Mouse (Mus musculus) heart, embryonic 16.5 days (tissue): ENCODE measurements at regions not wholly inside any gene's neighbourhood (a gene's known extent, or its start where the extent isn't known, plus 50 kb on each side); places are given as distances from the start of the nearest gene placed in this dataset.

Source experiments
- ATAC-seq: fragments of 200-750 bp; cut with Nextera tagmentation; replicated peaks from 2 replicates; pipeline ENCODE4 v1.8.0; 2017; ENCODE audit warnings: moderate number of reproducible peaks; ENCODE audit not compliant: insufficient read depth, low FRiP score; ENCODE audit errors: extremely low read depth
- H3K27ac ChIP-seq: fragments of 300-500 bp; sonication (generic); 2 replicates; pipeline ENCODE4 v1.5.1; 2014; ENCODE audit warnings: mild to moderate bottlenecking, low read length, control low read depth, moderate library complexity
- H3K27me3 ChIP-seq: fragments of 300-500 bp; sonication (generic); 2 replicates; pipeline ENCODE4 v1.6.1; 2014; ENCODE audit warnings: low read length, mixed read lengths; ENCODE audit not compliant: control insufficient read depth, insufficient read depth
- H3K36me3 ChIP-seq: fragments of 300-500 bp; sonication (generic); 2 replicates; pipeline ENCODE4 v1.6.1; 2014; ENCODE audit not compliant: control insufficient read depth, insufficient read depth
- H3K4me1 ChIP-seq: fragments of 300-500 bp; sonication (generic); 2 replicates; pipeline ENCODE4 v1.6.1; 2014; ENCODE audit warnings: low read length, mixed read lengths; ENCODE audit not compliant: control insufficient read depth, insufficient read depth
- H3K4me2 ChIP-seq: fragments of 300-500 bp; sonication (generic); 2 replicates; pipeline ENCODE4 v1.6.1; 2014; ENCODE audit warnings: low read depth, mild to moderate bottlenecking, control low read depth, low read length
- H3K4me3 ChIP-seq: fragments of 300-500 bp; sonication (generic); 2 replicates; pipeline ENCODE4 v1.5.1; 2014; ENCODE audit warnings: mild to moderate bottlenecking, control low read depth, low read length
- H3K9ac ChIP-seq: fragments of 300-500 bp; sonication (generic); 2 replicates; pipeline ENCODE4 v1.6.1; 2014; ENCODE audit warnings: low read length, control low read depth
- H3K9me3 ChIP-seq: fragments of 300-500 bp; sonication (generic); replicated peaks from 2 replicates; pipeline ENCODE4 v1.6.1; 2016; ENCODE audit warnings: low read length; ENCODE audit not compliant: control insufficient read depth
- WGBS: fragments of 180-500 bp; shearing (Covaris S2); extraction: QIAGEN DNeasy Blood & Tissue Kit; methylation state at CpG from one replicate; pipeline ENCODE4 v1.1.7; 2014; 5-methylcytosine and 5-hydroxymethylcytosine counted together

DNA sequence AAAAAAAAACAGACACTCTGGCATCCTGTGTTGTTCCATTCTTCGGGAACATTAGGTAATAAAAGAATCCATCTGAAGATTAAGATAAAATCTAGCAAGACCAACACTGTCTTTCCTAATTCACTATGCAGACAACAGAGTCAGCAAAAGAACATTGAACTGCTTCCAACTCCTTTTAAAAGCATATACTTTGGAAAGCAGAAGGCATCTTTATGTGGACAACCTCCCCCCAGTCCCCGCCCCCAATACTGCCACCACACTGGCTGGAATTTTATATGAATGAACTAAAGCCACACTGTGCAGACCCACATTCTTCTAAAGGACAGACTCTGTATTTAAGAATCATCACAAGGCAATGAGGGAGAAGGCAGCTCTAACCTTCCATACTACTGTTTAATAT is 176.7 kb upstream of the Sema3a start:
- no peak overlapping the region for H3K4me3 ChIP-seq
- H3K4me1 ChIP-seq: no peaks in the 10 kb centered on the region
- WGBS: 65% methylated on average over 2 of the region's 2 CpGs
- no peak overlapping the region for H3K27ac ChIP-seq
- H3K9ac ChIP-seq: no peak overlapping the region
- no peak for ATAC-seq
- H3K36me3 ChIP-seq: no peaks in the 10 kb centered on the region
- no peak overlapping the region for H3K4me2 ChIP-seq
- H3K27me3 ChIP-seq: no peaks in the 10 kb centered on the region
- no peaks in the 10 kb centered on the region for H3K9me3 ChIP-seq

DNA sequence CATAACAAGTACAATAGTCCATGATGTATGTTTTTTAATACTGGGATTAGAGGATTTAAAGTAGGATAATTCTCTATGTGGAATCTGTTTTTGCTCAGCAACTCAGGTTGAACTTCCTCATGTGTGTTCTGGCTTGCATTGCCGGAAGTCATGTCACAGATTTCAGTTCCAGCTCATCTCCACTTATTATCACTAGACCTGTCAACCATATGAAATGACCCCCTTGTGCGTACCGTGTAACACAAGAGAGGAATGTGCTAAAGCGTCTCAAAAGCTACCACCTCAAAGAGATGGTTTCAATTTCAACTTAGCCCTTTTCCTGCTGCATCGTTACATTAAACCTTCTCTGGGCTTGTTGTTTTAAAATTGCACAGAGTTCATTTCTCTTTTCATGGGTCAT is 154.2 kb upstream of the Sema3a start:
- Histone ChIP-seq H3K4me1 (no peaks in the 10 kb centered on the region), H3K27me3 (no peaks in the 10 kb centered on the region), H3K36me3 (no peaks in the 10 kb centered on the region), H3K4me2 (no peak overlapping the region), H3K9ac (no peak overlapping the region), H3K4me3 (no peak overlapping the region), H3K27ac (no peak overlapping the region), H3K9me3 (no peaks in the 10 kb centered on the region)
- WGBS: 40% methylated on average over 5 of the region's 5 CpGs
- ATAC-seq: no peak

DNA sequence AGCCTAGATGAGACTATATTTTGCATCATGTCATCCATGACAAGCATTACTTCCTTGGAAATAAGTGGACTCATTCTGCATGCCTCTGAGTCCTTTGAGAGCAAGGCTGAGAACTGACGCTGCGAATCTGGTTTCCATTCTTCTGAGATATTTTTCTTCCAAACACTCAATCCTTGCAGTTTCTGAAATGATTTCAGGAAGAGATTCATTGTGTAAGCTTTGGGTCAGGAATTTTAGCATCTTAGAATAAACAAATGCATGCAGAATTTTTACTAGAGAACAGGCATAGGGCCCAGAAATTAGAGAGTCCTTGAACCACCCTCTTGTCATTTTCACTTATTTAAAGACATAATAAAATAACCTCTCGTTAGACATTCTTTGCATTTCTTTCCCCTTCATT is 151.5 kb upstream of the Sema3a start:
- H3K4me1 ChIP-seq: no peaks in the 10 kb centered on the region
- no peak overlapping the region for H3K27ac ChIP-seq
- no peak overlapping the region for H3K4me2 ChIP-seq
- H3K36me3 ChIP-seq: no peaks in the 10 kb centered on the region
- H3K9me3 ChIP-seq: no peaks in the 10 kb centered on the region
- no peak overlapping the region for H3K4me3 ChIP-seq
- no peak for ATAC-seq
- H3K9ac ChIP-seq: no peak overlapping the region
- H3K27me3 ChIP-seq: no peaks in the 10 kb centered on the region
- WGBS: 72% methylated on average over 3 of the region's 3 CpGs

DNA sequence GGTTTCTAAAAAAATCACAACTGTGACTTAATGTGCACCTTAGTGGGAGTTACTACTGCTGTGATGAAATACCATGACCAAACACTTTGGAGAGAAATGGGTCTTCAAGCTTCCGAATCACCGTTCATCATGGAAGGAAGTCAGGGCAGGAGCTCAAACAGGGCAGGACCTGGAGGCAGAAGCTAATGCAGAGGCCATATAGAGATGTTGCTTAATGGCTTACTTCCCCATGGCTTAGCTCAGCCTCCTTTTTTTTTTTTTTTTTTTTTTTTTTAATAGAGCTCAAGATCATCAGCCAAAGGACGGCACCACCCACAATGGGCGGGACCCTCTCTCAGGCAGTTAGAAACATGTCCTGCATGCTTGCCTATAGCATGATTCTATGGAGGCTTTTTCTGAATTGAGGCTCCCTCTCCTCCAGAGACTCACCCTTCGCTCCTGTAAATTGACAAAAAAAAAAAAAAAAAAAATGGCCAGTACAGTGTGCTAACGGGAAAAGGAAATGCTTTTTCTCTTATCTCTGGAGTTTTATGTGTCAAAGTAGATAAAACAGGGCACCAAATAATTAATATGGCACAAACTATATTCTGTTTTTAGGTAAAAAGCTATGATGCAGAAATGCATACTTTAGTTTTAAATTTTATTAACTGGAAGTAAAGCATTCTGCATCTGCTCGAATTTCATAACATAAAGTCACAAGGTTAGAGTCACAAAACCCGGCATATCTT is 149.0 kb upstream of the Sema3a start:
- Histone ChIP-seq H3K9me3 (no peaks in the 10 kb centered on the region), H3K27me3 (no peaks in the 10 kb centered on the region), H3K27ac (no peak overlapping the region), H3K4me2 (no peak overlapping the region), H3K9ac (no peak overlapping the region), H3K36me3 (no peaks in the 10 kb centered on the region), H3K4me1 (no peaks in the 10 kb centered on the region), H3K4me3 (no peak overlapping the region)
- no peak for ATAC-seq
- 82% methylated on average over 8 of the region's 8 CpGs for WGBS

- Histone ChIP-seq H3K4me2 (no peak overlapping the region), H3K9me3 (no peaks in the 10 kb centered on the region), H3K27me3 (no peaks in the 10 kb centered on the region), H3K4me1 (no peaks in the 10 kb centered on the region), H3K27ac (no peak overlapping the region), H3K9ac (no peak overlapping the region), H3K4me3 (no peak overlapping the region), H3K36me3 (no peaks in the 10 kb centered on the region)
- ATAC-seq: no peak
- 49% methylated on average over 2 of the region's 2 CpGs for WGBS
Observed at GRCm38 (mm10) chr5:12977875-12978274, 147.3 kb upstream of the Sema3a start.

GRCm38 (mm10) chr5:12993826-12994225 is 131.4 kb upstream of the Sema3a start:
- H3K4me2 ChIP-seq: no peak overlapping the region
- H3K27ac ChIP-seq: no peak overlapping the region
- H3K4me1 ChIP-seq: no peaks in the 10 kb centered on the region
- H3K9me3 ChIP-seq: no peaks in the 10 kb centered on the region
- ATAC-seq: no peak
- no peak overlapping the region for H3K9ac ChIP-seq
- no peaks in the 10 kb centered on the region for H3K36me3 ChIP-seq
- WGBS: 85% methylated on average over 1 of the region's 1 CpGs
- H3K27me3 ChIP-seq: no peaks in the 10 kb centered on the region
- no peak overlapping the region for H3K4me3 ChIP-seq

DNA sequence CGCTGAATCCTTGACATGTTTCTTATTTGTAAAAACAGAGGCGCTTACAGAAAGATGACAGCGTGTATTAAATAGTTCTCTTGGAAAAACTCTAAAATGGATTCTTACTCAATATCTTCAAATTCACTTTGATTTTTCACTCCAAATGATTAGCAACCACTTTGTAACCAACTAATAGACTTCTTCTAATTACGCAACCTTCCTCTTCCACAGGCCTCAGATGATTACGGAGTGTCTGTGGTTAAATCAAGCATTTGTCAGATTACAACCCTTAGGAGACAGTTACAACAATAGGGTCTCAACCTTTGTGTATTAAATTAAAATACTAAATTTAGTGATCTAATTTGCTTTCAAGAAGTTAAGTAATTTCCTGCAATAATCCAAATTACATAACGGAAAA is 127.8 kb upstream of the Sema3a start:
- no peak for ATAC-seq
- Histone ChIP-seq H3K27me3 (no peaks in the 10 kb centered on the region), H3K4me1 (no peaks in the 10 kb centered on the region), H3K9ac (no peak overlapping the region), H3K36me3 (no peaks in the 10 kb centered on the region), H3K4me2 (no peak overlapping the region), H3K9me3 (no peaks in the 10 kb centered on the region), H3K4me3 (no peak overlapping the region), H3K27ac (no peak overlapping the region)
- WGBS: 88% methylated on average over 6 of the region's 6 CpGs

GRCm38 (mm10) chr5:13007132-13007531 is 118.1 kb upstream of the Sema3a start:
- no peak overlapping the region for H3K9ac ChIP-seq
- H3K4me3 ChIP-seq: no peak overlapping the region
- H3K4me2 ChIP-seq: no peak overlapping the region
- H3K9me3 ChIP-seq: no peaks in the 10 kb centered on the region
- no peaks in the 10 kb centered on the region for H3K4me1 ChIP-seq
- WGBS: 67% methylated on average over 6 of the region's 6 CpGs
- no peak overlapping the region for H3K27ac ChIP-seq
- no peak for ATAC-seq
- H3K36me3 ChIP-seq: no peaks in the 10 kb centered on the region
- H3K27me3 ChIP-seq: no peaks in the 10 kb centered on the region

GRCm38 (mm10) chr5:13022270-13022669 is 102.9 kb upstream of the Sema3a start:
- Histone ChIP-seq H3K27me3 (peaks cover 13% of the 10 kb centered on the region), H3K36me3 (no peaks in the 10 kb centered on the region), H3K4me1 (no peaks in the 10 kb centered on the region), H3K9me3 (peaks cover 5% of the 10 kb centered on the region), H3K27ac (no peak overlapping the region), H3K4me3 (no peak overlapping the region), H3K4me2 (no peak overlapping the region), H3K9ac (no peak overlapping the region)
- WGBS: 26% methylated on average over 3 of the region's 3 CpGs
- peak; percentile 91 for ATAC-seq
